Mouse (Mus musculus): ENCODE measurements around the gene Pank1. TPM values are rescaled to one million over a fixed set of nuclear protein-coding genes. Genes with fewer than 3 reads are reported as not detected.

Gene Pank1
- polyA plus RNA-seq, 1 experiment from 2014 or later = 8.8 TPM

MicroRNAs encoded within 50 kb of the gene (microRNA counts, 519-probe panel; counts per million panel counts)
- microRNA mmu-miR-107 = 5,036 counts per million, percentile 40 among the panel's probes with 10 or more counts

Small RNAs within 50 kb of the gene (microRNA-seq; reads per million reads assigned to microRNA genes)
- gene Mir107 = 1,512 reads per million, percentile 83 among the genes with 10 or more reads in this experiment

Other genes with a start within 250 kb of the Pank1 start
- 0.38 and 0.42 TPM in 2 replicates for gene Ifit1bl2, start 238.7 kb downstream of the Pank1 start, polyA plus RNA-seq (2016; fragmentation: Nextera tagmentation; extraction: Ambion mirVana)
- gene Ifit1, start 238.6 kb downstream of the Pank1 start, polyA plus RNA-seq (2016; fragmentation: Nextera tagmentation; extraction: Ambion mirVana) = 0.10 and 0.15 TPM in 2 replicates
- gene Slc16a12, start 132.2 kb downstream of the Pank1 start, polyA plus RNA-seq (2016; fragmentation: Nextera tagmentation; extraction: Ambion mirVana) = 19.3 and 35.1 TPM in 2 replicates
- 46.0 and 69.5 TPM in 2 replicates for gene Kif20b, start 42.9 kb upstream of the Pank1 start, polyA plus RNA-seq (2016; fragmentation: Nextera tagmentation; extraction: Ambion mirVana)

All from heart, embryonic 10.5 days (tissue).